Mouse (Mus musculus): ENCODE measurements around the gene Trim56.

GRCm38 (mm10) chr5:137076191-137076930, 39.6 kb downstream of the Trim56 start:
- TF ChIP-seq CTCF (IDR thresholded peaks at IDR 0.05; ENCODE audit: low read depth, low read length) = no peak
- TF ChIP-seq POLR2A (IDR thresholded peaks at IDR 0.05; ENCODE audit: extremely low read depth, insufficient read depth, low read length) = no peak
